ENCODE assay signal across 8 mouse cellular contexts in genomic region chr6:124915160-124915941, GRCm38 (mm10). TPM values are rescaled to one million over a fixed set of nuclear protein-coding genes. Genes with fewer than 3 reads are reported as not detected.
DNase-seq lines count a peak whose midpoint lies in the region; ATAC-seq lines count a peak whose summit lies in the region.

No protein-coding gene starts in this region.

- peak overlapping the region; percentile 99 for H3K27ac ChIP-seq in heart, embryonic 10.5 days
- H3K27ac ChIP-seq in forebrain, embryonic 15.5 days (replicated peaks), result peak overlapping the region; percentile 100
- H3K27ac ChIP-seq in kidney, embryonic 16.5 days (ENCODE audit: low read length), result peak overlapping the region; percentile 99
- peak overlapping the region; percentile 100 for H3K27ac ChIP-seq in midbrain, embryonic 12.5 days (replicated peaks)

- H3K4me2 ChIP-seq in forebrain, embryonic 15.5 days (replicated peaks), result peak overlapping the region; percentile 97
- peak overlapping the region; percentile 99 for H3K4me2 ChIP-seq in kidney, embryonic 16.5 days (replicated peaks; ENCODE audit: low read depth, low read length)
- H3K4me2 ChIP-seq in midbrain, embryonic 12.5 days (replicated peaks), result peak overlapping the region; percentile 98

- peaks cover 21% of the 10 kb centered on the region for H3K27me3 ChIP-seq in heart, embryonic 10.5 days (ENCODE audit: insufficient read depth, poor library complexity, severe bottlenecking)
- H3K27me3 ChIP-seq in forebrain, embryonic 15.5 days, result no peaks in the 10 kb centered on the region
- no peaks in the 10 kb centered on the region for H3K27me3 ChIP-seq in kidney, embryonic 16.5 days (ENCODE audit: insufficient read depth, low read length)
- peaks cover 12% of the 10 kb centered on the region for H3K27me3 ChIP-seq in midbrain, embryonic 12.5 days

- H3K4me1 ChIP-seq in heart, embryonic 10.5 days, result peaks cover 77% of the 10 kb centered on the region
- H3K4me1 ChIP-seq in forebrain, embryonic 15.5 days, result peaks cover 44% of the 10 kb centered on the region
- peaks cover 48% of the 10 kb centered on the region for H3K4me1 ChIP-seq in kidney, embryonic 16.5 days (ENCODE audit: insufficient read depth, low read length)
- peaks cover 62% of the 10 kb centered on the region for H3K4me1 ChIP-seq in midbrain, embryonic 12.5 days

- DNase-seq in heart, embryonic 10.5 days (ENCODE audit: low spot score), result no peak
- no peak for DNase-seq in heart, adult 8-10 months (ENCODE audit: low spot score)
- peak; percentile 72 for DNase-seq in ZHBTc4 (ENCODE audit: low read depth, low spot score)
- DNase-seq in gastrocnemius, postnatal 10 days, result no peak
- no peak for DNase-seq in ovary, postnatal 10 days (ENCODE audit: low spot score)

- no peak for ATAC-seq in forebrain, embryonic 15.5 days (replicated peaks)
- no peak for ATAC-seq in kidney, embryonic 16.5 days (ENCODE audit: low FRiP score, low TSS enrichment)
- no peak for ATAC-seq in midbrain, embryonic 12.5 days (ENCODE audit: low FRiP score, low read depth)

- no peaks in the 10 kb centered on the region for H3K9me3 ChIP-seq in heart, embryonic 10.5 days
- H3K9me3 ChIP-seq in forebrain, embryonic 15.5 days, result no peaks in the 10 kb centered on the region
- no peaks in the 10 kb centered on the region for H3K9me3 ChIP-seq in kidney, embryonic 16.5 days (ENCODE audit: low read length)
- no peaks in the 10 kb centered on the region for H3K9me3 ChIP-seq in midbrain, embryonic 12.5 days

- H3K36me3 ChIP-seq in heart, embryonic 10.5 days, result peaks cover 24% of the 10 kb centered on the region
- peaks cover 27% of the 10 kb centered on the region for H3K36me3 ChIP-seq in forebrain, embryonic 15.5 days
- H3K36me3 ChIP-seq in kidney, embryonic 16.5 days (ENCODE audit: insufficient read depth, low read length), result peaks cover 23% of the 10 kb centered on the region
- peaks cover 28% of the 10 kb centered on the region for H3K36me3 ChIP-seq in midbrain, embryonic 12.5 days

- peak overlapping the region; percentile 97 for H3K4me3 ChIP-seq in heart, embryonic 10.5 days
- peak overlapping the region; percentile 94 for H3K4me3 ChIP-seq in forebrain, embryonic 15.5 days
- H3K4me3 ChIP-seq in kidney, embryonic 16.5 days (ENCODE audit: low read length), result peak overlapping the region; percentile 68
- peak overlapping the region; percentile 99 for H3K4me3 ChIP-seq in midbrain, embryonic 12.5 days

- WGBS in heart, embryonic 10.5 days, result 17% methylated on average over 22 of the region's 22 CpGs
- 5% methylated on average over 22 of the region's 22 CpGs for WGBS in forebrain, embryonic 15.5 days
- 19% methylated on average over 22 of the region's 22 CpGs for WGBS in kidney, embryonic 16.5 days
- WGBS in midbrain, embryonic 12.5 days, result 7% methylated on average over 22 of the region's 22 CpGs

- H3K9ac ChIP-seq in forebrain, embryonic 15.5 days (replicated peaks), result peak overlapping the region; percentile 100
- peak overlapping the region; percentile 100 for H3K9ac ChIP-seq in kidney, embryonic 16.5 days (replicated peaks; ENCODE audit: low read length)
- H3K9ac ChIP-seq in midbrain, embryonic 12.5 days (replicated peaks), result peak overlapping the region; percentile 99

RNA-seq across cellular contexts. Expression of gene Lag3, which starts 3.8 kb away (rescaled TPM):
- 1.2 and 2.8 TPM in 2 replicates for polyA plus RNA-seq in heart, embryonic 10.5 days (2016; fragmentation: Nextera tagmentation; extraction: Ambion mirVana)
- total RNA-seq in heart, adult 8-10 months (2022), result under 1 TPM in 2 of 4 experiments, not detected in 2; 0.24 to 0.75 TPM
- polyA plus RNA-seq in forebrain, embryonic 15.5 days (2015; fragmentation: Nextera tagmentation; extraction: Ambion mirVana), result 2.6 and 3.3 TPM in 2 replicates
- polyA plus RNA-seq in kidney, embryonic 16.5 days (2015; fragmentation: Nextera tagmentation; extraction: Ambion mirVana), result 1.3 and 2.6 TPM in 2 replicates
- polyA plus RNA-seq in midbrain, embryonic 12.5 days (2016; fragmentation: Nextera tagmentation; extraction: Ambion mirVana), result 1.9 and 3.1 TPM in 2 replicates
- under 1 TPM; 0.56 to 0.68 TPM for total RNA-seq in gastrocnemius, postnatal 10 days (2021)

RNA-seq across cellular contexts. Expression of gene Ptms, which starts 4.6 kb away (rescaled TPM):
- polyA plus RNA-seq in heart, embryonic 10.5 days (2016; fragmentation: Nextera tagmentation; extraction: Ambion mirVana), result 123 and 174 TPM in 2 replicates
- 100 to 1,000 TPM; 116 to 160 (median 152) TPM for total RNA-seq in heart, adult 8-10 months (2022)
- 772 and 823 TPM in 2 replicates for polyA plus RNA-seq in forebrain, embryonic 15.5 days (2015; fragmentation: Nextera tagmentation; extraction: Ambion mirVana)
- 269 and 274 TPM in 2 replicates for polyA plus RNA-seq in kidney, embryonic 16.5 days (2015; fragmentation: Nextera tagmentation; extraction: Ambion mirVana)
- 525 and 672 TPM in 2 replicates for polyA plus RNA-seq in midbrain, embryonic 12.5 days (2016; fragmentation: Nextera tagmentation; extraction: Ambion mirVana)
- total RNA-seq in gastrocnemius, postnatal 10 days (2021), result 100 to 1,000 TPM; 273 to 298 TPM

RNA-seq across cellular contexts. Expression of gene Mlf2, which starts 15.8 kb away (rescaled TPM):
- polyA plus RNA-seq in heart, embryonic 10.5 days (2016; fragmentation: Nextera tagmentation; extraction: Ambion mirVana), result 363 and 402 TPM in 2 replicates
- 100 to 1,000 TPM; 177 to 202 (median 195) TPM for total RNA-seq in heart, adult 8-10 months (2022)
- 507 and 513 TPM in 2 replicates for polyA plus RNA-seq in forebrain, embryonic 15.5 days (2015; fragmentation: Nextera tagmentation; extraction: Ambion mirVana)
- 366 and 380 TPM in 2 replicates for polyA plus RNA-seq in kidney, embryonic 16.5 days (2015; fragmentation: Nextera tagmentation; extraction: Ambion mirVana)
- 452 and 459 TPM in 2 replicates for polyA plus RNA-seq in midbrain, embryonic 12.5 days (2016; fragmentation: Nextera tagmentation; extraction: Ambion mirVana)
- total RNA-seq in gastrocnemius, postnatal 10 days (2021), result 100 to 1,000 TPM; 252 to 255 TPM

RNA-seq across cellular contexts. Expression of gene Cd4, which starts 27.3 kb away (rescaled TPM):
- polyA plus RNA-seq in heart, embryonic 10.5 days (2016; fragmentation: Nextera tagmentation; extraction: Ambion mirVana), result 0.05 TPM in 1 of 2 replicates, not detected in the other
- under 1 TPM; 0.19 to 0.54 (median 0.25) TPM for total RNA-seq in heart, adult 8-10 months (2022)
- 0.15 TPM in 1 of 2 replicates, not detected in the other for polyA plus RNA-seq in forebrain, embryonic 15.5 days (2015; fragmentation: Nextera tagmentation; extraction: Ambion mirVana)
- polyA plus RNA-seq in kidney, embryonic 16.5 days (2015; fragmentation: Nextera tagmentation; extraction: Ambion mirVana), result 0.10 and 0.28 TPM in 2 replicates
- polyA plus RNA-seq in midbrain, embryonic 12.5 days (2016; fragmentation: Nextera tagmentation; extraction: Ambion mirVana), result 0.20 TPM in 1 of 2 replicates, not detected in the other
- 1 to 10 TPM in 1 of 2 experiments, under 1 TPM in 1; 0.61 to 2.1 TPM for total RNA-seq in gastrocnemius, postnatal 10 days (2021)

RNA-seq across cellular contexts. Expression of gene Cops7a, which starts 50.0 kb away (rescaled TPM):
- 173 and 178 TPM in 2 replicates for polyA plus RNA-seq in heart, embryonic 10.5 days (2016; fragmentation: Nextera tagmentation; extraction: Ambion mirVana)
- total RNA-seq in heart, adult 8-10 months (2022), result 100 to 1,000 TPM in 2 of 4 experiments, 10 to 100 TPM in 2; 98.1 to 109 (median 103) TPM
- polyA plus RNA-seq in forebrain, embryonic 15.5 days (2015; fragmentation: Nextera tagmentation; extraction: Ambion mirVana), result 90.2 and 93.6 TPM in 2 replicates
- polyA plus RNA-seq in kidney, embryonic 16.5 days (2015; fragmentation: Nextera tagmentation; extraction: Ambion mirVana), result 178 and 179 TPM in 2 replicates
- 100 and 105 TPM in 2 replicates for polyA plus RNA-seq in midbrain, embryonic 12.5 days (2016; fragmentation: Nextera tagmentation; extraction: Ambion mirVana)
- 100 to 1,000 TPM in 1 of 2 experiments, 10 to 100 TPM in 1; 99.9 to 105 TPM for total RNA-seq in gastrocnemius, postnatal 10 days (2021)
